Mouse (Mus musculus) erythroblast, embryonic 14.5 days (primary cell): ENCODE measurements around the gene Stat2. TPM values are rescaled to one million over a fixed set of nuclear protein-coding genes. Genes with fewer than 3 reads are reported as not detected.
A peak's percentile ranks its signal among the peaks of the same experiment; 100 is the strongest.

Source experiments
- H3K27me3 ChIP-seq: 2 replicates; pipeline ENCODE4 v1.6.1; 2012; ENCODE audit warnings: inconsistent platforms; ENCODE audit not compliant: control insufficient read depth
- H3K36me3 ChIP-seq: 2 replicates; pipeline ENCODE4 v1.6.1; 2012; ENCODE audit warnings: mild to moderate bottlenecking, inconsistent platforms; ENCODE audit not compliant: control insufficient read depth
- H3K4me1 ChIP-seq: 2 replicates; pipeline ENCODE4 v1.6.1; 2012; ENCODE audit warnings: inconsistent platforms; ENCODE audit not compliant: control insufficient read depth
- H3K4me3 ChIP-seq: replicated peaks from 2 replicates; pipeline ENCODE3; 2012; ENCODE audit warnings: moderate library complexity, mild to moderate bottlenecking, inconsistent platforms
- H3K9me3 ChIP-seq: 2 replicates; pipeline ENCODE4 v1.6.1; 2012; ENCODE audit warnings: low read length, inconsistent platforms, mixed read lengths; ENCODE audit not compliant: control insufficient read depth
- GATA1 ChIP-seq: IDR thresholded peaks from 2 replicates; pipeline ENCODE4 v1.6.1; 2012; ENCODE audit warnings: low read length, inconsistent platforms, mixed read lengths
- TAL1 ChIP-seq: IDR thresholded peaks from 3 replicates; pipeline ENCODE4 v1.6.1; 2012; ENCODE audit warnings: low read length, inconsistent platforms, mixed read lengths
- polyA plus RNA-seq: library from polyadenylated mRNA; stranded (reverse); fragments of >175 nt; gene quantifications from 2 replicates; pipeline ENCODE4 v1.2.3, GENCODE M21; 2012

Gene Stat2
- polyA plus RNA-seq, 1 experiment: 0.16 TPM

GRCm38 (mm10) chr10:128232420-128232985 is 37.9 kb upstream of the Stat2 start:
- H3K4me3 ChIP-seq: peak overlapping the region; percentile 97
- no peaks in the 10 kb centered on the region for H3K27me3 ChIP-seq
- peaks cover 30% of the 10 kb centered on the region for H3K36me3 ChIP-seq
- H3K4me1 ChIP-seq: peaks cover 57% of the 10 kb centered on the region
- no peak for TF ChIP-seq GATA1
- TF ChIP-seq TAL1: no peak
- H3K9me3 ChIP-seq: no peaks in the 10 kb centered on the region

GRCm38 (mm10) chr10:128236321-128236720 is 34.0 kb upstream of the Stat2 start:
- H3K4me1 ChIP-seq: peaks cover 49% of the 10 kb centered on the region

GRCm38 (mm10) chr10:128237807-128238480 is 32.4 kb upstream of the Stat2 start:
- H3K9me3 ChIP-seq: no peaks in the 10 kb centered on the region
- TF ChIP-seq GATA1 (no peak), TAL1 (no peak)
- H3K36me3 ChIP-seq: peaks cover 78% of the 10 kb centered on the region
- peaks cover 44% of the 10 kb centered on the region for H3K4me1 ChIP-seq
- no peaks in the 10 kb centered on the region for H3K27me3 ChIP-seq
- H3K4me3 ChIP-seq: no peak overlapping the region

More at GRCm38 (mm10) chr10:128236321-128236720, 34.0 kb upstream of the Stat2 start:
- no peaks in the 10 kb centered on the region for H3K27me3 ChIP-seq
- H3K36me3 ChIP-seq: peaks cover 62% of the 10 kb centered on the region
- no peak for TF ChIP-seq TAL1
- TF ChIP-seq GATA1: no peak
- no peaks in the 10 kb centered on the region for H3K9me3 ChIP-seq
- no peak overlapping the region for H3K4me3 ChIP-seq

- Histone ChIP-seq H3K27me3 (no peaks in the 10 kb centered on the region), H3K36me3 (peaks cover 85% of the 10 kb centered on the region), H3K9me3 (no peaks in the 10 kb centered on the region), H3K4me1 (peaks cover 37% of the 10 kb centered on the region), H3K4me3 (no peak overlapping the region)
- TF ChIP-seq TAL1 (no peak), GATA1 (no peak)
Measured at GRCm38 (mm10) chr10:128239140-128239539, 31.2 kb upstream of the Stat2 start.

GRCm38 (mm10) chr10:128240131-128240530 is 30.2 kb upstream of the Stat2 start:
- H3K4me1 ChIP-seq: peaks cover 31% of the 10 kb centered on the region
- H3K36me3 ChIP-seq: peaks cover 86% of the 10 kb centered on the region
- H3K27me3 ChIP-seq: no peaks in the 10 kb centered on the region
- H3K9me3 ChIP-seq: no peaks in the 10 kb centered on the region
- no peak overlapping the region for H3K4me3 ChIP-seq
- no peak for TF ChIP-seq GATA1
- no peak for TF ChIP-seq TAL1

GRCm38 (mm10) chr10:128243252-128243651 is 27.1 kb upstream of the Stat2 start:
- Histone ChIP-seq H3K9me3 (no peaks in the 10 kb centered on the region), H3K27me3 (no peaks in the 10 kb centered on the region), H3K36me3 (peaks cover 96% of the 10 kb centered on the region), H3K4me3 (no peak overlapping the region), H3K4me1 (peaks cover 16% of the 10 kb centered on the region)
- TF ChIP-seq TAL1 (no peak), GATA1 (no peak)

GRCm38 (mm10) chr10:128244121-128244520 is 26.2 kb upstream of the Stat2 start:
- TF ChIP-seq GATA1: no peak
- no peak for TF ChIP-seq TAL1
- Histone ChIP-seq H3K4me3 (no peak overlapping the region), H3K36me3 (peaks cover 100% of the 10 kb centered on the region), H3K4me1 (peaks cover 11% of the 10 kb centered on the region), H3K9me3 (no peaks in the 10 kb centered on the region), H3K27me3 (no peaks in the 10 kb centered on the region)

GRCm38 (mm10) chr10:128247020-128247732 is 23.2 kb upstream of the Stat2 start:
- Histone ChIP-seq H3K4me3 (no peak overlapping the region), H3K27me3 (no peaks in the 10 kb centered on the region), H3K36me3 (peaks cover 100% of the 10 kb centered on the region), H3K9me3 (no peaks in the 10 kb centered on the region), H3K4me1 (no peaks in the 10 kb centered on the region)
- TF ChIP-seq GATA1 (no peak), TAL1 (no peak)

GRCm38 (mm10) chr10:128250565-128250964 is 19.8 kb upstream of the Stat2 start:
- Histone ChIP-seq H3K4me3 (no peak overlapping the region), H3K36me3 (peaks cover 79% of the 10 kb centered on the region), H3K27me3 (no peaks in the 10 kb centered on the region), H3K9me3 (no peaks in the 10 kb centered on the region), H3K4me1 (no peaks in the 10 kb centered on the region)
- TF ChIP-seq TAL1 (no peak), GATA1 (no peak)
